Mouse (Mus musculus) left cerebral cortex, adult 6 months (tissue): Measurements from ENCODE around the gene Gm9125. TPM values are rescaled to one million over a fixed set of nuclear protein-coding genes. Genes with fewer than 3 reads are reported as not detected.

ENCODE experiments used
- long read RNA-seq, 2 experiments: library from polyadenylated mRNA; unstranded; transcript quantifications; one replicate each; pipeline ENCODE4 v2.0.0; 2019 to 2020
- polyA plus RNA-seq: library from polyadenylated mRNA; unstranded; fragments of <200 nt; fragmentation: Nextera tagmentation; gene quantifications from 2 replicates; pipeline ENCODE4 v1.2.3, GENCODE M21; 2021

Gm9125 gene
- not detected in 2 replicates for polyA plus RNA-seq
- long read RNA-seq, experiment 1: 0 reads
- long read RNA-seq, experiment 2: 0 reads

DNA sequence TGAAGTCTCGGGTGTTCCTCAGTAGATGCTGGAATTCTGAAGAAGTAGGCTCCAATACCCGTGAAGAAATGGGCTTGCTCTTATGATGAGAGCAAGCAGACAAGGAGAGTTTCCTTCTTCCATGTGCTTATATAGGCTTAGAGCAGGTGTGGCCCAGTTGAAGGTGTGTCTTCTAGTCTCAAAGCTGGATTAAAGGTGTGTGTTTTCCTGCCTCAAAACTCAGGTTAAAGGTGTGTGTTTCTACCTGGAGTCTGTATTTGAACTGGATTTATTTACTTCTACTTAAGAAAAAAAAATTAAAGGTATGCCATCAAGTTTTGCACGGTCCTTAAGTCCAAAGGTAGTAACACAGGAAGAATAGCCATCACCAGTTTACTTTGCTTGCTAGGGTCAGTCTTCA is at the start of gene Gm9125:
Gene Gm9125, minus strand, starts transcription at position 101 of the 400 bp plus-strand sequence.

GRCm38 (mm10) chr3:94072544-94072943 is 17.9 kb upstream of the Gm9125 start, which contains the start of gene Gm10697:
TSS of gene Gm10697 (minus strand) at chr3:94072644.

Other genes starting within 250 kb of the Gm9125 start
- not detected in 2 replicates for gene Tdpoz3, start 228.9 kb downstream of the Gm9125 start, polyA plus RNA-seq
- gene Gm9117, start 111.3 kb downstream of the Gm9125 start, polyA plus RNA-seq: not detected in 2 replicates
- not detected in 2 replicates for gene Tdpoz5, start 93.6 kb downstream of the Gm9125 start, polyA plus RNA-seq
- not detected in 2 replicates for gene Gm10697, start 17.8 kb upstream of the Gm9125 start, polyA plus RNA-seq
- gene Gm10696, start 123.3 kb upstream of the Gm9125 start, polyA plus RNA-seq: not detected in 2 replicates
- not detected in 2 replicates for gene Gm5286, start 141.8 kb upstream of the Gm9125 start, polyA plus RNA-seq
- not detected in 2 replicates for gene Gm4778, start 209.2 kb upstream of the Gm9125 start, polyA plus RNA-seq